17 mouse cellular contexts compared by ENCODE assay signal in genomic region chr8:120777184-120777583, GRCm38 (mm10). TPM values are rescaled to one million over a fixed set of nuclear protein-coding genes. Genes with fewer than 3 reads are reported as not detected.
"Had no signal": no experiment of that assay in that cellular context is flagged by ENCODE, and none has a peak within 500 bp of the region (broad histone marks: within the 10 kb centered on the region; RNA-seq: fewer than 3 reads in every experiment).

No protein-coding gene starts in this region.

- H3K27me3 ChIP-seq: liver, embryonic 15.5 days had no signal

- H3K4me2 ChIP-seq: liver, embryonic 15.5 days; lung, embryonic 15.5 days; midbrain, embryonic 12.5 days; neural tube, embryonic 13.5 days; neural tube, embryonic 15.5 days had no signal

- DNase-seq: liver, postnatal 0 days; lung, adult 2 months; lung, postnatal 14 days; lung, postnatal 36 days; right cerebral cortex, postnatal 14 days; thymus, adult 18-20 months; thymus, postnatal 14 days; thymus, postnatal 36 days had no signal

- H3K9ac ChIP-seq: liver, embryonic 15.5 days; liver, postnatal 0 days; lung, embryonic 15.5 days; midbrain, embryonic 12.5 days; neural tube, embryonic 13.5 days; neural tube, embryonic 15.5 days had no signal

- H3K9me3 ChIP-seq: liver, embryonic 15.5 days; lung, embryonic 15.5 days; midbrain, embryonic 10.5 days; midbrain, embryonic 12.5 days; neural tube, embryonic 13.5 days; neural tube, embryonic 15.5 days had no signal

- H3K4me1 ChIP-seq: liver, embryonic 15.5 days; lung, embryonic 15.5 days had no signal

- H3K27ac ChIP-seq: liver, embryonic 15.5 days; lung, embryonic 15.5 days; macrophage; midbrain, embryonic 10.5 days; midbrain, embryonic 12.5 days; neural tube, embryonic 13.5 days; neural tube, embryonic 15.5 days had no signal

- H3K36me3 ChIP-seq: liver, embryonic 15.5 days; lung, embryonic 15.5 days; midbrain, embryonic 10.5 days; midbrain, embryonic 12.5 days; neural tube, embryonic 13.5 days; neural tube, embryonic 15.5 days had no signal

- H3K4me3 ChIP-seq: liver, embryonic 15.5 days; lung, embryonic 15.5 days; midbrain, embryonic 10.5 days; midbrain, embryonic 12.5 days; myocyte; neural tube, embryonic 13.5 days; neural tube, embryonic 15.5 days had no signal

- ATAC-seq: liver, postnatal 0 days; midbrain, embryonic 16.5 days had no signal

RNA-seq across cellular contexts. Expression of gene Irf8, which starts 41.0 kb away (rescaled TPM):
- polyA plus RNA-seq: myocyte had no signal
